Mouse (Mus musculus) left cerebral cortex, adult 9 months (tissue): Measurements from ENCODE around the gene Ankrd52.
"Not testable (repeated sequence)": the region's sequence is repeated elsewhere in the genome, so short reads cannot be mapped to it uniquely, and the experiment has no call there.

Source experiments
- DNase-seq, 2 experiments: peaks; one replicate each; pipeline ENCODE4 v3.0.0; 2022; ENCODE audit warnings: low spot score in 2 of 2

Ankrd52 gene

DNA sequence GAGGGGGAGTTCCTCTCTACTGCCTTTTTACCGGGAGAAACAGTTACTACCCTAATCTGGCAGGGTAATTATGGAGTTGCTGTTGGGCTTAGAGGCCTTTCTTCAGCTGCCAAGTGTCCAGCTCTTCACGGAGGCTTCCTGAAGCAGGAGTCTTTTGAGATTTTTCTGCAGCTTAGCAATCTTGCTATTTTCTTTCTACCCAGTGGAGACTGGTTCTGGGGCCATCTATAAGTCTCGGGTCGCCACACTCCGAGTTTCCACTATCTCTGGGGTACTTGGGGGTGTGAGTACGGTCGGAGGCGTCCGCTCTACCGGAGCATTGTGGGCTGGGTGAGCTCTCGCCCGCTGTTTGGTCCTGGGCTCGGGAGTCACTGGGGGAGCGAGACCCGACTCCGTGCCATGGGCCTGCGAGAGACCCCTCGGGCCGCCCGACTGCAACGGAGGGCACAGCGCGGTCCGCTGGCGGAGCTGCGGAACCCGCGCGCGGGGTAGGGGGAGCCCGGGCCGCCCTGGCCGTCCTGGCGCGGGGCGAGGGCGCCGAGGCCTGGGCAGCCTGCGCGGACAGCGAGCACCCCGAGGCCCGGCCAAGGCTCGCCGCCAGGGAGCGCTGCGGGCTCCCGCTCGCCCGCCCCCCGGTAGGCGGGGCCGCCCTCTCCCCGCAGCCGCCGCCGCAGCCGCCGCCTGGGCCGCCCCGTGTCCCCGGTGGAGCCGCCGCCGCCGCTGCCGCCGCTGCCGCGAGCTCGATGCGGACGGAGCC lies at the start of gene Ankrd52:
Gene Ankrd52 (plus strand): TSS at position 661 of the 757 bp plus-strand sequence.
- peak in 1 of 2 experiments; percentile 70 for DNase-seq

DNA sequence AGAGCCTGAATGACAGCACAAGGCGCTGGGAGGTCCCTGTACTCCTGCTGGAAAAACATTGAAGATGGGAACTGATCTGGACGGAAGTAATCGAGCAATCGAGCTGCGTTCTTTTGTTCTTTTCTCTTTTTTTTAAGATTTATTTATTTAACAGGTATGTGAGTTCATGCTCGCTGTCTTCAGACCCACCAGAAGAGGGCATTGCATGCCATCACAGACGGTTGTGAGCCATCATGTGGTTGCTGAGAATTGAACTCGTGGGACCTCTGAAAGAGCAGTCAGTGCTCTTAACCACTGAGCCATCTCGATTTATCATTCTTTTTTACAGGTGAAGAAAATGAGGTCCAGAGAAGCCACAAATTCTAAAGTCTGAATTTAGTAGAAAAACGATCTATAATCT lies 49.3 kb upstream of the Ankrd52 start:
- DNase-seq = no peak

DNA sequence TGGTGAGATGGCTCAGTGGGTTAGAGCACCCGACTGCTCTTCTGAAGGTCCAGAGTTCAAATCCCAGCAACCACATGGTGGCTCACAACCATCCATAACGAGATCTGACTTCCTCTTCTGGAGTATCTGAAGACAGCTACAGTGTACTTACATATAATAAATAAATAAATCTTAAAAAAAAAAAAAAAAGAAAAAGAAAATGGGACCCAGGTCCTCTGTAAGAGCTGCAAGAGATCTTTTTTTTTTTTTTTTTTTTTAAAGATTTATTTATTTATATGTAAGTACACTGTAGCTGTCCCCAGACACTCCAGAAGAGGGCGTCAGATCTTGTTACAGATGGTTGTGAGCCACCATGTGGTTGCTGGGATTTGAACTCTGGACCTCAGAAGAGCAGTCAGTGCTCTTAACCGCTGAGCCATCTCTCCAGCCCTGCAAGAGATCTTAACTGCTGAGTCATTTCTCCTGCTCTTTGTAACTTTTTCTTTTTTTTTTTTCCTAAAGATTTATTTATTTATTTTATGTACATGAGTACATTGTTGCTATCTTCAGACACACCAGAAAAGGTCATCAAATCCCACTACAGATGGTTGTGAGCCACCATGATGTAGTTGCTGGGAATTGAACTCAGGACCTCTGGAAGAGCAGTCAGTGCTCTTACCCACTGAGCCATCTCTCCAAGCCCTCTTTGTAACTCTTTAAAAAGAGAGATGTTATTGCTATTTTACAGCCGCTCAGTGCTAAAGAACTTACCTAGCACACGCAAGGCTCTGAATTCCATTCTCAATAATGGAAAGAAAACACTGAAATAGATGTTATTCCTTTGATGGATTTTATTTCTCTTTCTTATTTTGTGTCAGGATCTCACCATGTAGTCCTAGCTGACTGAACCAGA lies 44.3 kb upstream of the Ankrd52 start:
- DNase-seq = not testable (repeated sequence)

DNA sequence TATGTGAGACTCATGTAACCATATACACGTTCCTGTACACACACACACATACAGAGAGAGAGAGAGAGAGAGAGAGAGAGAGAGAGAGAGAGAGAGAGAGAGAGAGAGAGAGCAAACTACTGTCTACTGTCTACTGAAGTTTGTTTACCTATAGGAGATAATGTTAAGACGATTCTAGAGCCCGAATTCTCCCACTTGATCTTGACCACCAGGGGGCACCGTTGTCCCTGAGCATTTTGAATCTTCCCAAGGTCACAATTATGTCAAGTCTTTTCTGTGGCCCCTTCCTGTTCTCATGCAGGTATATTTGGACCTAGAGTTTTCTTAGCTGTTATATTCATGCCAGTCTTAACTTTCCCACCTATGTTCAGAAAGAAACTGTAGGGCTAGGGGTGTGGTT lies 41.3 kb upstream of the Ankrd52 start:
- DNase-seq = peak in 1 of 2 experiments; percentile 61

DNA sequence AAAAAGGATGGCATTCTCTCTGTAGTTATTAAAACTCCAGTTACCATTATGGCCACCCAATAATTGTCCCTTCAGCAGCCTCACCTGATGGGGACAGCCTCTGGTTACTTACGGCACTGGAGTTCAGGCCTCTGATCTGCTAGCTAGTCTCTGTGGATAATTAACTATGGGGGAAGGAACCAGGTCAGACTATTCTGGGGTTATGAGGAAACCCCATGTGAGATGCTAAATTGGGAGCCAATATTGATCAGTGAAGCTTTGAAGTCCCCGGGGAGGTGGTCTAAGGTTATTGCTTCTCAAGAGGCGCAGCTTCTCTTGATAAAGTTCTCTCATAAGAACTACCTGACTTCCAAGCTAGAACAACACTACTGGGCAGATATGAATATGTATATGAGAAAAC lies 40.7 kb upstream of the Ankrd52 start:
- no peak for DNase-seq

DNA sequence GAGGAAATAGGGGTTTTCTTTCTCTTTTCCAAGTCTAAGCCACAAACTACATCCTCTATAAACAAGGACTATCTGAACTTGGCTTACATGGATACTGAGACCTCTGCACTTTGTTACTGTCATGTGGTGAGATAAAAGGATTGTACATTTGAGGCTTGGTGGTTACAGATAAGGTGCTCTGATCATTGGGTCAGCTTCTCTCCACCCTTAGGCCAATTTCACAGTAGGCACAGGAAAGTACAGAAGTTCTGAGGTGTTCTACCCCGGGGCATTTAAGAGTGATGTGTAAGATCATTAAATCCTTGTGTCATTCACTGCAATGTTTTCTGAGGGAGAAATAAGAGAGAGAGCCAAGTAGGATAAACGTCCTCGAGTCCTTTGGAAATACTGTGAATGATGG lies 40.3 kb upstream of the Ankrd52 start:
- no peak for DNase-seq

DNA sequence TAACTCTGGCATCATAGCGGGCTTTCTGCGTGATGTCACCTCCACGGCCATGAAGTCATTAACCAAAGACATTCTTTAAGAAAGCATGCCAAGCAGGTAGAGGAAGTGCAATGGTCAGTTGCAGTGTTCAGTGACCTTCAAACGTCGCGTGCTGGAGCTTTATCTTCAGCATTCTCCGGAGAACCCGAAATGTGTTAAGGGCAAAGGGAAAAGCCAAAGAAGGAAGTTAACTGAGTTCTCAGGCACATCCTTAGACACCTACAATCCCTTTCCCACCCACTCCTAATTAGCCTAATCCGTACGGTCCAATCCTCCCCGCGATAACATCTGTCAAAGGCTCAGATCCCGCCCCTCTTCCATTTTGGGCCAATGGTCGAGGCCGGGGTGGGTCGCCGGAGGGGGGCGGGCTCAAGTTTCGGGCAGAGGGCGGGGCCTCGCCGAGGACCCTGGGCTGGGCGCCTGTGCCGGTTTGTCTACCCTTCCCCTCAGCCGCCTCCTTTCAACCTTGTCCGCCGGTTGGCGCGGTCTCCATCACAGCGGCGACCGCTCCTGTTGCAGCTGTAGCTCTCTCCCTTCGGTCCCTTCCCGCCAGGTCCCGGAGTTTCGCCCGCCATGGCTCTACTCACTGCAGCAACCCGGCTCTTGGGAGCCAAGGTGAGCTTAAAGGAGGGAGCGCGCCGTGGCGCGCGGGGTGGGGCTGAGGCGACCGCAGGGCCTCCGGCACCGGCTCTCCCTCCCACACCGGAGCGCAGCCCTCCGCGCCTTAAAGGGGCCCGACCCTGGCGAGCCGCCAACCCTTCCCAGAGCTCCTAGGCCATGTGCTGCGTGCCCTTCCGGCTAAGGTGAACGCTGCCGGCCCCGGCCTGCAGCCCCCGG lies 39.4 kb upstream of the Ankrd52 start, which contains the start of gene Cs:
Gene Cs (plus strand): TSS at position 429 of the 876 bp plus-strand sequence.
- DNase-seq = peak; percentile 92 to 96

DNA sequence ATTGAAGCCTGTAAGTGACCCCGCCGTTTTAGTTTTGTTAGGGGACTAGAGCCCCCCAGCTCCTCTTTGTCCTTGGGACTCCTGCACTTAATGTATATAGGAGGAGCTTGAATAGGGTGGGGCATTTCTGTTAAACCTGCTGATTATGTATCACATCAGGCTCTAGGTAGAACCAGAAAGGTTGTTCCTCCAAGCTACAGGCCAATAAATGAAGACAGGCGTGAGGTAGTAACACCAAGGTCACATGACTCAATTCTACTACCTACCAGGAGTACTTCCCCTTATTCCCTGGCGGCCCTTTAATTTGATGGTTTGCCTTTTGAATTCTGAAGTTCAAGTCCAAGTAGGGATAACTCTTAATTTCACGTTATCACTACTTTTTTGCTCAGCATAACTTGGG lies 38.5 kb upstream of the Ankrd52 start:
- DNase-seq = no peak

DNA sequence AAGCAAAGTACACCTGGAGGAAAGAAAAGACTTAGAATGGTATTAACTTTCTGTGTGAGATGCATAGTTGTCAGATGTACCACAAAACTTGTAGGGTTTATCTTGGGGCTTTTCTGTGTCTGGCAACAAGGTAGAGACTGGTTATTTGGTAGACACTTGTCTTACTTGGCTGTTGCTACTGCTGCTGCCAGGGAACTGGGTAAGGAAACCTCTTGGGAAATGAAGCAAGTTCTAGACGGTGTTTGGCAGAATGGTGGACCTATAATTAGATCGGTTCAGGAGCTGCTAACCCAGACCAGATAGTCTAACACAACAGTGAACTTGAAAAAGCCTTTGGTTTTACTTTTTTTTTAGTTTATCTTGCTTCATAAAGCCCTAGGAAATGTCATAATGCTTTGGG lies 38.0 kb upstream of the Ankrd52 start:
- DNase-seq = no peak

DNA sequence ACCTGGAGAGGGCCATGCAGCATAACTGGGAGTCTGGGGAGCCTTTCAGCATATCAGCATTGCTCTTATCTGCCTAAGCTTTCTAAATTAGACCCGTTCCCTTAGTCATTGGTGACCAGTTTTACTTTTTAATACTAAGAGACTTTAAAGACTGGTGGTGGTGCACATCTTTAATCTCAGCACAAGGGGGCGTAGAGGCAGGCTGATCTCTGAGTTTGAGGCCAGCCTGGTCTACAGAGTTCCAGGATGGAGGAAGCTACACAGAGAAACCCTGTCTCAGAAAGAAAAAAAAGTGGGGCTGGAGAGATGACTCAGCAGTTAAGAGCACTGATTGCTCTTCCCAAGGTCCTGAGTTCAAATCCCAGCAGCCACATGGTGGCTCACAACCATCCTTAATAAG lies 36.7 kb upstream of the Ankrd52 start:
- no peak for DNase-seq

DNA sequence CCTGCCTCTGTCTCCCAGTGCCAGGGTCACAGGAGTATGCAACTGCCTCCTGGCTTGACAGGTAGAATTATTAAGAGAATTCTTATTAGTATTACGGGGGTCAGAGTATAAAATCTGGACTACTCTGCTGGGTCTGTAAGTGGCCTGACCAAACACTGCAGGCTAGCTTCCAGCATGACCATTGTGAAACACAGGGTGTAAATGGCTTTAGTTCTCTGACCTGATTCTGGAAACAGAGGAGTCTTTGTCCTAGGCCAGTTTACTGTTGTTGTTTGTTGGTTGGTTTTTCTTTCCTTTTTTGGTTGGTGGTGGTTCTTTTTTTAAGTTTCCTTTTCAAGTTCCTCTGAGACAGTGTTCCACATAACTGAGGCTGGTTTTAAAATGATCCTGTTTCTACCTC lies 33.5 kb upstream of the Ankrd52 start:
- no peak for DNase-seq

DNA sequence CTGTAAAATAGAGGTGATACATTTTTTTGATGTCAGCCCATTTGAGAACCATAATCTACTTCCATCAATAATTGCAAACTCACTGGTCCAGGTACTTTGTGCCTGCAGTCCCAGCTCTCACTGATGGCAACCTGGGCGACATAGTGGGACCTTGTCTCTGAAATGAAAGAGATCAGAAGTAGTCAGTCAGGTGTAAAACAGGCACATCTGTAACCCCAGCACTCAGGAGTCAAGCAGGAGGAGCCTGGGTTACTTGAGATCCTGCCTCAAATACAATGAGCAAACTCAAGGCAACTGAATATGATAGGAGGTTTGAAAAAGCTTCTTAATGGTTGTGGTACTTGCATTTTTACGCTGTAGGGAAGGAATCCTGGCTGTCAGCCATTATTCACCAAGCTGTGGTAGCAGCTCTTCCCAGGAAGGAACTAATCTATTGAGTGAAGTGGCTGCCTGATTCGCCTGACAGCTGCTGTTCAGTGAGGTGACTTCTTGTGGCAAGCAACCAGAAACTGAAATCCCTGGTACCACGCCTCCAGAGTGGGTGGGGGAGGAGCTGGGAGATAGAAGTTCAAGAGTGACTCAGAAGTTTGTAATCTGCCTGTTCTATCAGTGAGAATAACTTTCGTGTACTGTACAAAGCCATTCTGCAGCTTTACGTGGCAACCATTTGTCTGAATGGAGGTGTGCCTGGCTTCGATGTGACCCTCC lies 32.2 kb upstream of the Ankrd52 start:
- DNase-seq = peak; percentile 59 to 75

DNA sequence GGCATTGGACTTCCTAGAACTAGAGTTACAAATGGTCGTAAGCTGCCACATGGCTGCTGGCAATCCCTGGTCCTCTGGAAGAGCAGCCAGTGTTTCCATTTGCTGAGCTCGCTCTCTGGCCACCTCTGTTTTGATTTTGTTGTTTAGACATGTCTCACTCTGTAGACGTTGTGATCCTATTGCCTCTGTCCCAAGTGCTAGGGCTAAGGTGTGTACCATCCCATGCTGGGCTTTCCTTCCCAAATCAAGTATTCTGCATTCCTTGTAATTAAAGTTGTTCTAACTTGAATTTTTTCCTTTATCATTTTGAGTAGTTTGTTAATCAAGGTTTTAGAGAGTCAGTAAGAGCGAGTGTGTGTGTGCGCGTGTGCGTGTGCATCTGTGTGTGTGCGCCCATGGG lies 29.4 kb upstream of the Ankrd52 start:
- DNase-seq = no peak

DNA sequence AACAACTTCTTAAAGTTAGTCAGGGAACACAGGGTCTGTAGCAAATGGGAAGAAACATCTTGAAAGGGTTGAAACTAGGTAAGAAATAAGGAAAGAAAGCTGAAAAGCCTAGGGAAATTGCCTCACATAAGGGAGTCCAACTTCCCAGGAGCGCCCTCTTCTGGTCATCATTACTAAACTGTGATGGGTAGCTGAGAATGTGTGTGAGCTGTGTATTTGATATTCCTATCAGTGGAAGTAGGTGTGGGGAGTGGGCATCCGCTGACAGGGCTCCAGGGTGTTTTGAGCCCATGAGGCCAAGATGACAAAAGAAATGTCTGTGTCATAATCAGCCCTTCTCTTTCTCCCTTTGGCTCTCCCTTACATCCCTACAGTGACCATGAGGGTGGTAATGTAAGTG lies 18.1 kb upstream of the Ankrd52 start:
- peak in 1 of 2 experiments; percentile 67 for DNase-seq

DNA sequence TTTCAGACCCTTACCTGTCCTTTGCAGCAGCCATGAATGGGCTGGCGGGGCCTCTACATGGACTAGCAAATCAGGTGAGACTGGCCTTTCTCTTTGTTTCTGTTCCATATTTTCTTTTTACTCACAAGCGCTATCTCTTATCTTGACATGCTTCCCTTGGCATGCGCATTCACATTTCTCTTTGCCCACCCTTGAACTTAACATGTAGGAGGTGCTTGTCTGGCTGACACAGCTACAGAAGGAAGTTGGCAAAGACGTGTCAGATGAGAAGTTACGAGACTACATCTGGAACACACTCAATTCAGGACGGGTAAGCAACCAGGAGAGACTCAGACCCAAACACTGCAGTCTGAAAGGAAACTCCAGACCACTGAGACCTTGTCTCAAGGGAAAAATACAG lies 17.7 kb upstream of the Ankrd52 start:
- DNase-seq = no peak

DNA sequence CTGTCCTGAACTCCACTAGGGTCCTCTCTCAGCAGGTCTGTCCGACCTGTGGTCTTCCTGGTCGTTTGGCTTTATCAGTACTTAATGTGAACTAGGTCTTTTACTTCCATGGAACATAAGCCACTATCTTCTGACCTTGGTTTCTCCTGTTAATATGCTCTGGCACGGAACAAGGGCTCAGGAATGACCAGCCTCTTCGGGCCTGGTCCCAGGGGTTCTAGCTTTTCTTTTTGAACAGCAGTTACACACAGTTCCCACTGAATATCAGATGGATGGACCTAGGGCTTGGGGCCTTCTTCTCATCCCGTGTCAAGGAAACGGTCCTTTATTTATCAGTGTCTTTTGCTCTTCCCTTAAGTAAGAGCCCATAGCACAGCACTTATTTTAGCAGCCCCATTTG lies 15.1 kb upstream of the Ankrd52 start:
- DNase-seq = no peak

DNA sequence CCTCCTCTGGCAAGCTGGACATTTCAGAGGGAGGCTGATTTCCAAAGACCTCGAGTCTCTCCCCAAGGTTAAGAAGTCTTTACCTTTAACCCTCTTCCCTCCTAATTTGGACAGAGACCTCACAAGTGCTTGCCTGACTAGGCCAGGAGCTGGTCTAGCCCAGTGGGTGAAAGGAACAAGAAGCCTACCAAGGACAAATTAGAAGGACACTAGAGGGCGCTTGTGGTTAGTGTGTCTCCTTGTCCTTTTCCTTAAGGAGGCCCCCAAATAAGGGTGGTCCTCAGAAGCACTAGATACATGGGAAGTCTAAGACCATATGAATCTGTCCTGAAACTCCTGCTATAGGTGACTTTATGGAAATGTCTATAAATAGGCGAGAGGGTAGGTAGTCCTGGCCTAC lies 14.3 kb upstream of the Ankrd52 start:
- peak in 1 of 2 experiments; percentile 47 for DNase-seq

DNA sequence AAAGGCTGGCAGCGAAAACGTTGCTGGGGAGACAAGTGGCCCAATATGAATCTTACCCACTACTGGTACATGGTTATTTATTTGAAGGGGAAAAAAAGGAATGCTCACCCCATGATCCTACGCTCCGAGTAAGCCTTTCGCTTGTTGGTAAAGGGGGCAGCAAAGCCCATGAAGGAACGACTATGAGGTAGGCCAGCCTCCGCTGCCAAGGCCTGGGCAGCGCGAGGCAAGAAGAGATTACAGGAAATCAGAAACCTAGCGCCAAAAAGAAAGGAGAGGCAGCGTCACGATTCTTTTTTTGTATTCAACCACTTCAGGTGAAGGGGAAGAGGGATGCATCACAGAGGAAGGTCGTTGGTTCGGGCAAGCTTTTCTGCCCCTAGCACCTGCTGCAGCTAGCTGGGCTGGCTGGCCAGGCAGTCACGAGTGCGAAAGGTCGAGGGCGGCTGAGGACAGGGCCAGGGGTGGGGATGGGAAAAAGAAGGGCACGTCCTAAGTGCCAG lies 9.0 kb upstream of the Ankrd52 start:
- no peak for DNase-seq

DNA sequence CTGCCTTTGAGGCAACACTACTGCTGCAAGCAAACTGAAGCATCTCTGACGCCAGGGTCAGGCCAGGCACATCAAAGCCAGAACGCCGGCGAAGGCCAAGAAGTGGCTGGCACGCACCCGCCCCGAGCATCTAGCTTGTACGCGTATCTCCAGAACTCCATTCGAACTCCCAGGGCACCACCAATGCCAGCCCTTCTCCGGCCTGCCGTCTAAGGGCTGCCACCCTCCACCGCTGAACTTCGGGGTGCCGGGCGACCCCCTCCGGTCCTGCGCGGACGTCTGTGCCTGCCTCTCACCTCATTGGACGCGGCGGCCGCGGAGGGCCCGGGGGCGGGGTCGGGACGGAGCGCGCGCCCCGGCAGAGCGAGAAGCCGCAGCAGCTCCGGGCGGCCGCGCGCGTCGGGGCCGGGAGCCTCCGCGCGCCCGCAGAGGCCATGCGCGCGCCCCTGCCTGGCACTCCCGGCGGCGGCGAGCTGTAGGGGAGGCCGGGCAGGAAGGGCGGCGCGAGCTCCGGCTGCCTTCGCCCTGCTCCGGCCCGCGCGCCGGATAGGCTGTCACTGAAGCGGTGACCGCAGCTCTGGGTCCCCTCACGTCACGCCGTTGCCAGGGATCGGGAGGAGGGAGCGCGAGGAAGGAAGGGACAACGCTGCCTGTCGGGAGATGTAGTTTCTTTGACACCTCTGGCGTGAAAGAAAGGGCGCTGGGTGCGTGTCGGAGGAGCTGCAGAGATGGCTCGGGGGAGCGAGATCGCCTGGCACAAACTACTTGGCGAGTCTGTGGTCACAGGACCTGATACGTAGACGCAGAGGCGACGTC lies 8.3 kb upstream of the Ankrd52 start, which contains the start of gene Coq10a:
Gene Coq10a (minus strand): TSS at position 596 of the 816 bp plus-strand sequence.
- DNase-seq = peak; percentile 93 to 95

DNA sequence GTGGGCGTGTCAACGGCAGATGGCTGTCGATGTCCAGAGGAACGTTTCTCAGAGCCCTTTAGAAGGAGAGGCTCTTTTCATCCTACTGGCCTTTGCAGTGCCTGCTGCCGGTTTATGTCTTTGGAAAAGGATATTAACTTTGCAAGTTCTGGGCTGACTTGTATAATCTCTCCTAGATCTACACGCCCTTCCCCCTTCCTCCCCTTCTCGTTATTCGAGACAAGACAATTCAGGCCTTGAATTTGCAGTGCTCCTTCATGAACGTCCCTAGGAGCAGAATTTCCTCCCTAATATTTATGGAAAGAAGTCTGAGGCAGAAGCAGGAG lies 7.7 kb upstream of the Ankrd52 start:
- no peak for DNase-seq
